12 mouse cellular contexts compared by ENCODE assay signal in the genomic region with DNA sequence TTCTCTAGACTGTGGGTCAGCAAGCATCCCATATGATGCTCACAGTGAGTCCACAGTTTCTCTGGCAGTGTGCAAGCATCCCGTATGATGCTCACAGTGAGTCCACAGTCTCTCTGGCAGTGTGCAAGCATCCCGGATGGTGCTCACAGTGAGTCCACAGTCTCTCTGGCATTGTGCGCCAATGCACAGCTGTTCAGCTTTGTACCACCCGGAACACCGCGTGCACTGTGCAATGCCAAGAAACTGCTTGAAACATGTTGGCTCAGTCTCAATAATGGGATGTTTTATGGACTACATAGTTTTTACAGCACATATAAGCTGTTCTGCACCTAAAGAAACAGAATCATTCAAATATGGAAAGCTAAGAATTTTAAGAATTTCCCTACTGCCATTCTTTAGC. TPM values are rescaled to one million over a fixed set of nuclear protein-coding genes. Genes with fewer than 3 reads are reported as not detected.
DNase-seq lines count a peak whose midpoint lies in the region; ATAC-seq and TF ChIP-seq lines count a peak whose summit lies in the region.
"Had no signal": no experiment of that assay in that cellular context is flagged by ENCODE, and none has a peak within 500 bp of the region (broad histone marks: within the 10 kb centered on the region; RNA-seq: fewer than 3 reads in every experiment).

No protein-coding gene starts in this region.

- TF ChIP-seq POLR2A in limb, embryonic 14.5 days (IDR thresholded peaks at IDR 0.05; ENCODE audit: borderline replicate concordance, extremely low read depth, insufficient read depth, insufficient read length), result no peak

- no peak overlapping the region for H3K4me2 ChIP-seq in forebrain, postnatal 0 days (ENCODE audit: low read depth)
- no peak overlapping the region for H3K4me2 ChIP-seq in forebrain, embryonic 12.5 days
- no peak overlapping the region for H3K4me2 ChIP-seq in midbrain, postnatal 0 days (ENCODE audit: low read depth, low read length, poor library complexity, severe bottlenecking)
- no peak overlapping the region for H3K4me2 ChIP-seq in midbrain, embryonic 13.5 days (replicated peaks)
- no peak overlapping the region for H3K4me2 ChIP-seq in limb, embryonic 14.5 days (replicated peaks; ENCODE audit: low read depth, low read length, severe bottlenecking)
- H3K4me2 ChIP-seq in liver, embryonic 12.5 days, result no peak overlapping the region

- H3K4me1 ChIP-seq in forebrain, postnatal 0 days (ENCODE audit: insufficient read depth), result no peaks in the 10 kb centered on the region; the same call in 1 of the 2 replicates
- no peaks in the 10 kb centered on the region for H3K4me1 ChIP-seq in forebrain, embryonic 12.5 days
- H3K4me1 ChIP-seq in midbrain, postnatal 0 days (ENCODE audit: insufficient read depth, low read length), result no peaks in the 10 kb centered on the region
- no peaks in the 10 kb centered on the region for H3K4me1 ChIP-seq in midbrain, embryonic 13.5 days (replicated peaks)
- 0 out of 2 replicates have a peak, but pooled peaks cover 3% of the 10 kb centered on the region for H3K4me1 ChIP-seq in limb, embryonic 14.5 days (ENCODE audit: control insufficient read depth, insufficient read depth, low read length)
- H3K4me1 ChIP-seq in liver, embryonic 12.5 days, result no peaks in the 10 kb centered on the region

- peak; percentile 73 for DNase-seq in forebrain, postnatal 0 days
- DNase-seq in midbrain, postnatal 0 days (ENCODE audit: low spot score), result peak; percentile 60
- peak; percentile 68 for DNase-seq in layer of hippocampus, adult 11-12 months (ENCODE audit: low spot score)
- peak; percentile 65 for DNase-seq in limb, embryonic 14.5 days (ENCODE audit: low spot score)
- no peak for DNase-seq in heart, postnatal 4 days
- DNase-seq: B cell, adult 2 months; kidney, adult 9 months; liver; thymus, adult 2 months had no signal

- H3K9ac ChIP-seq in forebrain, postnatal 0 days, result no peak overlapping the region
- H3K9ac ChIP-seq in forebrain, embryonic 12.5 days, result no peak overlapping the region
- no peak overlapping the region for H3K9ac ChIP-seq in midbrain, postnatal 0 days (replicated peaks; ENCODE audit: low read length, poor library complexity, severe bottlenecking)
- no peak overlapping the region for H3K9ac ChIP-seq in midbrain, embryonic 13.5 days (replicated peaks)
- no peak overlapping the region for H3K9ac ChIP-seq in limb, embryonic 14.5 days (ENCODE audit: low read depth, low read length, severe bottlenecking)
- no peak overlapping the region for H3K9ac ChIP-seq in liver, embryonic 12.5 days

- H3K36me3 ChIP-seq in forebrain, postnatal 0 days (ENCODE audit: insufficient read depth), result peaks cover 2% of the 10 kb centered on the region; the same call in 1 of the 2 replicates
- H3K36me3 ChIP-seq in forebrain, embryonic 12.5 days (replicated peaks), result no peaks in the 10 kb centered on the region
- H3K36me3 ChIP-seq in midbrain, postnatal 0 days (ENCODE audit: insufficient read depth, low read length), result peaks cover 11% of the 10 kb centered on the region
- 0 out of 2 replicates have a peak, but pooled peaks cover 6% of the 10 kb centered on the region for H3K36me3 ChIP-seq in midbrain, embryonic 13.5 days
- no peaks in the 10 kb centered on the region for H3K36me3 ChIP-seq in limb, embryonic 14.5 days (ENCODE audit: control insufficient read depth, insufficient read depth, low read length)
- no peaks in the 10 kb centered on the region for H3K36me3 ChIP-seq in liver, embryonic 12.5 days

- ATAC-seq in forebrain, postnatal 0 days, result peak; percentile 87
- ATAC-seq in forebrain, embryonic 12.5 days (ENCODE audit: low FRiP score), result no peak
- no peak for ATAC-seq in midbrain, postnatal 0 days (ENCODE audit: low FRiP score)
- no peak for ATAC-seq in midbrain, embryonic 13.5 days
- no peak; the same call in 1 of the 2 replicates for ATAC-seq in limb, embryonic 14.5 days (ENCODE audit: low FRiP score, low read depth)
- ATAC-seq in liver, embryonic 12.5 days, result no peak

- H3K27me3 ChIP-seq in forebrain, postnatal 0 days (ENCODE audit: insufficient read depth, low read length), result no peaks in the 10 kb centered on the region
- H3K27me3 ChIP-seq in forebrain, embryonic 12.5 days, result no peaks in the 10 kb centered on the region
- no peaks in the 10 kb centered on the region for H3K27me3 ChIP-seq in midbrain, postnatal 0 days (ENCODE audit: insufficient read depth, low read length)
- H3K27me3 ChIP-seq in midbrain, embryonic 13.5 days, result no peaks in the 10 kb centered on the region
- no peaks in the 10 kb centered on the region for H3K27me3 ChIP-seq in limb, embryonic 14.5 days (ENCODE audit: control insufficient read depth, insufficient read depth, low read length)
- no peaks in the 10 kb centered on the region for H3K27me3 ChIP-seq in liver, embryonic 12.5 days (replicated peaks)

- no peak overlapping the region for H3K4me3 ChIP-seq in forebrain, postnatal 0 days (ENCODE audit: low read depth, low read length)
- H3K4me3 ChIP-seq in forebrain, embryonic 12.5 days (replicated peaks), result no peak overlapping the region
- H3K4me3 ChIP-seq in midbrain, postnatal 0 days (ENCODE audit: low read depth, low read length), result no peak overlapping the region
- no peak overlapping the region for H3K4me3 ChIP-seq in midbrain, embryonic 13.5 days (replicated peaks)
- no peak overlapping the region for H3K4me3 ChIP-seq in limb, embryonic 14.5 days (replicated peaks; ENCODE audit: low read length)
- H3K4me3 ChIP-seq in liver, embryonic 12.5 days, result no peak overlapping the region

- no peak for TF ChIP-seq CTCF in forebrain, postnatal 0 days (IDR thresholded peaks at IDR 0.05; ENCODE audit: low read depth)
- TF ChIP-seq CTCF in midbrain, postnatal 0 days (IDR thresholded peaks at IDR 0.05), result no peak

- H3K27ac ChIP-seq in forebrain, postnatal 0 days (ENCODE audit: low read depth, low read length), result 0 out of 2 replicates have a peak overlapping the region, but pooled peaks have one; percentile 69
- no peak overlapping the region for H3K27ac ChIP-seq in forebrain, embryonic 12.5 days
- H3K27ac ChIP-seq in midbrain, postnatal 0 days (ENCODE audit: low read depth, low read length), result no peak overlapping the region
- H3K27ac ChIP-seq in midbrain, embryonic 13.5 days, result no peak overlapping the region
- no peak overlapping the region for H3K27ac ChIP-seq in limb, embryonic 14.5 days (replicated peaks; ENCODE audit: low read depth, low read length)
- no peak overlapping the region for H3K27ac ChIP-seq in liver, embryonic 12.5 days

- no peaks in the 10 kb centered on the region for H3K9me3 ChIP-seq in forebrain, postnatal 0 days (ENCODE audit: low read length)
- H3K9me3 ChIP-seq in forebrain, embryonic 12.5 days, result no peaks in the 10 kb centered on the region
- no peaks in the 10 kb centered on the region for H3K9me3 ChIP-seq in midbrain, postnatal 0 days (ENCODE audit: low read length)
- H3K9me3 ChIP-seq in midbrain, embryonic 13.5 days, result no peaks in the 10 kb centered on the region
- no peaks in the 10 kb centered on the region for H3K9me3 ChIP-seq in limb, embryonic 14.5 days (ENCODE audit: control insufficient read depth, low read length)
- no peaks in the 10 kb centered on the region for H3K9me3 ChIP-seq in liver, embryonic 12.5 days (replicated peaks)

- 64% methylated on average over 6 of the region's 6 CpGs for WGBS in forebrain, postnatal 0 days
- 92% methylated on average over 6 of the region's 6 CpGs for WGBS in forebrain, embryonic 12.5 days
- 94% methylated on average over 6 of the region's 6 CpGs for WGBS in midbrain, postnatal 0 days
- WGBS in midbrain, embryonic 13.5 days, result 91% methylated on average over 6 of the region's 6 CpGs
- WGBS in limb, embryonic 14.5 days, result 54% methylated on average over 6 of the region's 6 CpGs
- WGBS in liver, embryonic 12.5 days (ENCODE audit: insufficient replicate concordance), result 83% methylated on average over 6 of the region's 6 CpGs

RNA-seq across cellular contexts. Expression of a gene that starts 38.9 kb away (rescaled TPM):
- total RNA-seq in forebrain, postnatal 0 days (2014; rRNA removed), result 11.9 and 12.2 TPM in 2 replicates
- polyA plus RNA-seq in forebrain, postnatal 0 days (2015; fragmentation: Nextera tagmentation; extraction: Ambion mirVana), result 7.6 and 12.6 TPM in 2 replicates
- polyA plus RNA-seq in forebrain, embryonic 12.5 days (2016; fragmentation: Nextera tagmentation; extraction: Ambion mirVana), result 3.9 and 4.3 TPM in 2 replicates
- 11.0 and 13.4 TPM in 2 replicates for total RNA-seq in midbrain, postnatal 0 days (2014; rRNA removed)
- 9.8 and 11.2 TPM in 2 replicates for polyA plus RNA-seq in midbrain, postnatal 0 days (2015; fragmentation: Nextera tagmentation; extraction: Ambion mirVana)
- polyA plus RNA-seq in midbrain, embryonic 13.5 days (2015; fragmentation: Nextera tagmentation; extraction: Ambion mirVana), result 8.9 and 9.6 TPM in 2 replicates
- 3.7 and 5.2 TPM in 2 replicates for polyA plus RNA-seq in limb, embryonic 14.5 days (2012; rRNA removed)
- polyA plus RNA-seq in limb, embryonic 14.5 days (2014; fragmentation: Nextera tagmentation; extraction: Ambion mirVana), result 3.0 and 3.3 TPM in 2 replicates
- polyA plus RNA-seq in liver, embryonic 12.5 days (2016; fragmentation: Nextera tagmentation; extraction: Ambion mirVana), result 1.3 and 1.5 TPM in 2 replicates
- 1 to 10 TPM; 5.6 to 5.8 TPM for total RNA-seq in heart, postnatal 4 days (2021)

RNA-seq across cellular contexts. Expression of a gene that starts 53.9 kb away (rescaled TPM):
- 197 and 234 TPM in 2 replicates for total RNA-seq in forebrain, postnatal 0 days (2014; rRNA removed)
- polyA plus RNA-seq in forebrain, postnatal 0 days (2015; fragmentation: Nextera tagmentation; extraction: Ambion mirVana), result 76.5 and 86.6 TPM in 2 replicates
- 69.5 and 75.3 TPM in 2 replicates for polyA plus RNA-seq in forebrain, embryonic 12.5 days (2016; fragmentation: Nextera tagmentation; extraction: Ambion mirVana)
- total RNA-seq in midbrain, postnatal 0 days (2014; rRNA removed), result 183 and 185 TPM in 2 replicates
- 51.4 and 62.5 TPM in 2 replicates for polyA plus RNA-seq in midbrain, postnatal 0 days (2015; fragmentation: Nextera tagmentation; extraction: Ambion mirVana)
- polyA plus RNA-seq in midbrain, embryonic 13.5 days (2015; fragmentation: Nextera tagmentation; extraction: Ambion mirVana), result 65.8 and 76.4 TPM in 2 replicates
- polyA plus RNA-seq in limb, embryonic 14.5 days (2012; rRNA removed), result 273 and 297 TPM in 2 replicates
- polyA plus RNA-seq in limb, embryonic 14.5 days (2014; fragmentation: Nextera tagmentation; extraction: Ambion mirVana), result 55.3 and 57.5 TPM in 2 replicates
- 12.6 and 13.7 TPM in 2 replicates for polyA plus RNA-seq in liver, embryonic 12.5 days (2016; fragmentation: Nextera tagmentation; extraction: Ambion mirVana)
- total RNA-seq in heart, postnatal 4 days (2021), result 100 to 1,000 TPM; 191 to 196 TPM
